Mouse (Mus musculus): ENCODE results near the gene Kcnmb3.
A peak's percentile ranks its signal among the peaks of the same experiment; 100 is the strongest.

Kcnmb3 gene

DNA sequence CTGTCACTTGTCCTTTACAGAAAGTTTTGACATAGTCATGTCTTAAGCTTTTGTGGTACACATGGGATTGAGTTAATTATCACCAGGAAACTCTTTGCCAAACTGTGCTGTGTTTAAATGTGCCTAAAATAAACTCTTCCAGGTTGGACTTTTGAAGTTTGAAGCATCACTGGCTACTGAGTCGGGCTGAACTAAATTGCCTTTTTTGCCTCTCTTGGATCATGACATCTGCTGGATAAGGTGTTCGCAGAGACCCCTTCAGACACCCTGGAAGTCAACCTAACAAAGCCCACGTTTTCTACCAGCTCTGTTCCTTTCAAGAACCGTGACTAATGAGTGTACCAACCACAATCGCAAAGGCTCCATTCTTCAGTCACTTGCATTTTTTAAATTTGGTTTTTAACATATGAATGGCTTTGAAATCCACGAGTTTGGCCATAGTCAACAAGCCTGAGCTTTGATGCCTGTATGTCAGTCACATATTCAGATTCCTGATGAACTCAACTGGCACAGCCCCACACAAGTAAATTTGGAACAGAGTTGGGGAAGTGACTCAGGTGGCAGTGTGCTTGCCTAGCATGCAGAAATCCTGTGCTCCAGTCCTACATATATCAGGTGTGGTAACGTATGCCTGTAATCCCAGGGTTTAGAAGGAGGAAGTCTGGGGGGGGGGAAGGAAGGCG is 3.2 kb upstream of the Kcnmb3 start:
- DNase-seq = no peak

DNA sequence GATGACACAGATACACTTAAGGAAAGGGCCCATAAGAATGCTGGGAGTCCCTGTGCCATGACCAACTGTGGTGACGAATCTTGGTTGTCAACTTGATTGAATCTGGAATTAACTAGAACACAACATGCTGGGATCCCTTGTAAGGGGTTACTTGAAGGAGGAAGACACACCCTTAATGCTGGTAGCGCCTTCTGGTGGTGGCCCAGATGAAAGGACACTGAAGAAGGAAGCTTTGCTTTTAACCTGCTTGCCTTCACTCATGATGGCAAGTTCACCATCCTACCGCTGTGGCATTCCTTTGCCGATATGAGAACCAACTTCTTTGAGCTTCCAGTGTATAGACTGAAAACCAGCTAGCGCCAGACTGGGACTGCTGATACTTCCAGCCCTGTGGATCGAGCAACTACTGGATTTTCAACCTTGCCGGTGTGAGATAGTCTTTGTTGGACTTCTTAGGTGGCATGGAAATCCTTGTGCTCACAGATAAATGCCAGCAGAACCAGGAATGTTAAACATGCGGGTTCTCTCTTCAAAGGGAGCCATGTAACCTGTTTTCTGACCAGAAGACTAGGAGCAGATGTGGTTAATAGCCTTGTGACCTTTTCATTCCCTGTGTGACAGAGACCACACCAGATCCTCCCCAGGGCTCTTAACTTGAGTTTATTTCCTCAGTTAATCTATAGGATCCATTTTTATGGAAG is 2.5 kb upstream of the Kcnmb3 start:
- no peak for DNase-seq

- DNase-seq = no peak
Observed at GRCm38 (mm10) chr3:32490928-32491315, 1.1 kb downstream of the Kcnmb3 start.

DNA sequence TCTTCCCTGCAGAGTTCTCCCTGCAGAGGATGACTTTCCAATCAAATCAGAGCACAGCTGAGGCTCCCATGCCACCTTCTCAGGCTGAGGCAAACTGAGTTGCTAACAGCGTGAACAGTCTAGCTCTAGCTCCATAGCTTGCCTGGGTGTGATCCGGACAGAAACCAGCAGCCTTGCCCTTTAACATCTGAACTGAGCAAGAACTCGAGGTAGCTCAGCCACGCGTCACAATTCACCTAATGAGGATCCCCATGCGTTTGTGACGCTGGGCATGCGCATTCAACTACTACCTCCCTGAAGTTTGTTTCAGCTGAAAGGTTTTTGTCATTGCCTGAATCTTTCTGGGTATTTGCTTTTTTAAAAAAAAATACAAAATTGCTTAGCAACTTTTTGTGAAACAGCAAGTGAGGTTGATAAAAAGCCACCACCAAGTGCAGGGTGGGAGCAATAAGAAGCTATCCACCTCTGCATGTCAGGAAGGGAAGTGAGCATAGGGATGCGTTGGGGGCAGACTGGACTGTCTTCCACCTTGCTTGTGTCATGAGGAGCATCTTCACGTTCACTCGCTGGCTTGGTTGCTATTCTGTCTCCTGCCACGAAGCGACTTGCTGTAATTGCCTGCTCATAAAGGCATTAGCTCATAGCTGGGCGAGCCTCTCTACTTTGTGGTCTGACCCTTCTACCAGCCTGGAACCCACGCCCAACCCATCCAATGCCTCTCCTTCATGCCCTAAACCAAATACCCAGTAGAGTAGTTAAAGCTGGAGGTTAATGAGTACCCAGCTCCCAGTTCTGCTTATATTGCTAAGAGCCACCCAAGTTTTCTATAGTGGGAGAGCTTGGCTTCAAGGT is 1.7 kb downstream of the Kcnmb3 start:
- DNase-seq = no peak

DNA sequence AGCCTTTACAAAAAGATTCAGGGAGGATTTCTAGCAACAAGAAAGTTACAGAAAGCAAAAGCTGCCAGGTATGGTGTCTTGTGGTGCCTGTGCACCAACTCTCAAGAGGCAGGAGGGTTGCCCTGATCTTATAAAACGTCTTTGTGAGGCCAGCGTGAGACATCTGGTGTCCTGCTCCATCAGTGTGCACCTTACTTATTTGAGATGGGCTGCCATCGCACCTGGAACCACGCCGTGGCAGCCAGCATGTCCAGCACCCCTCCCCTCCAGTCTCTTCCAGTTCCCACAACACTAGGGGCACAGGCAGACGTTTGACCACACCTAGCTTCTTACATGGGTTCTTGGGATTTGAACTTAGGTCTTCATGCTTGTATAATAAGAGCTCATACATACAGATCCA is 3.9 kb downstream of the Kcnmb3 start:
- DNase-seq = no peak

DNA sequence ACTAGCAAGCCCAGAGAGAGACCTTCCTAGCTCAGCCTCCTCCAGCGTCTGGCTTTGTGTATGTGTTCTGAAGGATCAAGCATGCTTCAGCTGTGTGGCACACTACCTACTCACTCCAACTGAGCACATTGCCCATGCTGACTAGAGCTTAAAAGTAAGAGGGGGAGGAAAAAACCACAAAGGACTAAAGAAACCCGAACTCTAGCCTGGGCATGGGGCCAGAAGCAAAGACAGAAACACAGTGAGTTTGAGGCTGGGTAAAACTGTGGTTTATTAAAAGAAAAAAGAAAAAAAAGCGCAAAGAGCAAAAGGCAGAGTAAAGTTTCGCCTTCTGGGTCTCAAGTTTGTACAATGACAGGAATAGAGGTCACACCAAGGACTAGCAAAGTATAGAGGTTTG is 5.5 kb downstream of the Kcnmb3 start:
- no peak for DNase-seq

DNA sequence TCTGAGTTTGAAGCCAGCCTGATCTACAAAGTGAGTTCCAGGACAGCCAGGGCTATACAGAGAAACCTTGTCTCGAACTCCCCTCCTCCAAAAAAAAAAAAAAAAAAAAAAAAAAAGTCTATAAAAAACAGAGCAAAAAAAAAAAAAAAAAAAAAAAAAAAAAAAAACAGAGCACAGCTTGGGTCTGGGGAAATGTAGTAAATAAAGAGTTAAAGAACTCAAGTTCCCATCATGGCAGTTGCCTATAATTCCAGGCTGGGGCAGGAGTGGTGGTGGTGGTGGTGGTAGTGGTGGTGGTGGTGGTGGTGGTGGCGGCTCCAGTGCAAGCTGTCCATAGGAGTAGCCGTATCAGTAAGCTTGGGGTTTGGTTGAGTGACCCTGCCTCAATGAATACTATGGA is 9.0 kb downstream of the Kcnmb3 start:
- DNase-seq = no peak

DNA sequence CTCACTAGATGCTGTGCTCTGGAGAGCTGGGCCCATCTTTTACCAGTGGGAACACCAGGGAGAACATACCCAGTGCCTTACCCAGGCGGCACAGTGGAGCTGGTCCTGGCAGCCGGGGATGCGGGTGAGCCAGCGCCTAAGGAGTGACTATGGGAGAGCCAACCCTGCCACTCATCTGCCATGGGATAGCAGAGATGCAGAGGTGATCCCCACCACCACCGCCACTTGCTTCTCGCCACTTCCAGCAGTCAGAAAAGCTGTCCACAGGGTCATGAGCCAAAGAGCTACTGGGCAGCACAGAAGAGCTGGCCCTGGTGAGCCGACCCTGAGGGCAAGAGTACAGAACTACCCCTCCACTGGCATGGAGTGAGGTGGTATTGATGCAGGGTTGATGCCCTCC is 12.1 kb downstream of the Kcnmb3 start:
- DNase-seq = no peak

- no peak for DNase-seq
Observed at GRCm38 (mm10) chr3:32473184-32473583, 18.8 kb downstream of the Kcnmb3 start.

- no peak for DNase-seq
Observed at GRCm38 (mm10) chr3:32472191-32472900, 19.7 kb downstream of the Kcnmb3 start.

DNA sequence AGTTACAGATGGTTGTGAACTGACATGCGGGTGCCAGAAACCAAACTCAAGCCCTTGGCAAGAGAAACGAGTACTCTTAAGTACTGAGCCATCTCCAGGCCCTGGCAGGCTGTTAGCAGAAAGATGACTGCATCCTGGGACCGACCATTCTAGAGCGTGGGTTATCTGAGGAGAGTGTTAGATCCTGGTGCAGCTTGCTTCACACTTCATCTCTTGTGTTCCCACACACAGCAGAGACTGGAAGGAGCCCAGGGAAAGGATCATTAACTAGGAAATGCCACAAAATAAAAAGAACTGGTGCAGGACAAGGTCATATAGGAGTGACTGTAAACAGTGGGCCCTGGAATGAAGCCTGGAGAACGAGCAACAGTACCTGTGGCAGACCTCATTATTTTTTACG is 20.9 kb downstream of the Kcnmb3 start:
- peak; percentile 60 for DNase-seq

GRCm38 (mm10) chr3:32470449-32470848 is 21.6 kb downstream of the Kcnmb3 start:
- DNase-seq = no peak

DNA sequence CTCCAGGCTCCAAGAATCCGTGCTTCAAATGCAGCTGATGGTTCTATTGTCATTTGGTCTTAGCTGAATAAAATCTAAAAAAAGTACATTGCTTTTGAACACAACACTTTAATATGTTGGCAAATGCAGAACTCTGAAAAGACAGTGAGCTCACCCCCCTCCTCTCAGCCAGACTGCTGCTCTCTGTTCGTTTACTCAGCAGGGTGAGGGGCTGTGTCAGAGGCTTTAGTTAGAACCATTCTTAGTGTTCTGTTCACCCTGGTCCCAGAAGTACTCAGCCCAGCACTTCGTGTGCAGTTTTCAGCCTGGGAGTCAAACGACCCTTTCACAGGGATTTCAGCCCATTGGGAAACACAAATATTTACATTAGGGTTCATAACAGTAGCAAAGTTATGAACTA is 23.6 kb downstream of the Kcnmb3 start:
- DNase-seq = no peak

DNA sequence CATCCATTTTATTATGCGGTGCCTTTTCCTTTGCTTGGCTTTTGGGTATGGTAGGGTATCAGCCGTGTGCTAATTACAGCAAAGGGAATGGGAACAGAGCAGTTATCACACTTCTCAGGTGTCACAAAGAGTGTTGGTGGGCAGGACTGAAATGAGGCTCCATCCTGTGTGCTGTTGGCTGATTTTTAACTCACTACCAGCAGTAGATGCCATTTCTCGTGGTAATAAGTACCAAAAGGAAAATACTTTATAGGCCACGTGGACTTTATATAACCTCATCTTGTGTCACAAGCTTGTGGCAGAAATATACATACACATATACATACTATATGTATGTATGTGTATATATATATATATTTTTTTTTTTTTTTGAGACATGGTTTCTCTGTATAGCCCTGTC is 24.7 kb downstream of the Kcnmb3 start:
- DNase-seq = no peak

DNA sequence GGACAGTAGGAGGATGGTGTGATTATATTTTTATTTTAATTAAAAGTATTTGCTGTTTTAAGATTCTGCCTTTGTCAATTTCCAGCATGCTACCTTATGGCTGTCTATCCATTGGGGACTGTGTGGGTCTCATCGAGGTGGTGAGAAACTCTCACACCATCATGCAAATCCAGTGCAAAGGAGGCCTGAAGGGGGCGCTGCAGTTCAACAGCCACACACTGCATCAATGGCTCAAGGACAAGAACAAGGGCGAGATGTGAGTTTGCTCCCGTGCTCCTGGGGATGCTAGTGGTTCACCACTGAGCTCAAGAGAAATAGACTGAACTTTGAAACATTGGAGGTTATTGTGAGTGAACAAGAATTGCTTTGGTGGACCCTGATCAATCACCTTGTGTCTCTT is 32.3 kb downstream of the Kcnmb3 start:
- no peak for DNase-seq

GRCm38 (mm10) chr3:32454329-32455021 is 37.6 kb downstream of the Kcnmb3 start:
- no peak for DNase-seq

DNA sequence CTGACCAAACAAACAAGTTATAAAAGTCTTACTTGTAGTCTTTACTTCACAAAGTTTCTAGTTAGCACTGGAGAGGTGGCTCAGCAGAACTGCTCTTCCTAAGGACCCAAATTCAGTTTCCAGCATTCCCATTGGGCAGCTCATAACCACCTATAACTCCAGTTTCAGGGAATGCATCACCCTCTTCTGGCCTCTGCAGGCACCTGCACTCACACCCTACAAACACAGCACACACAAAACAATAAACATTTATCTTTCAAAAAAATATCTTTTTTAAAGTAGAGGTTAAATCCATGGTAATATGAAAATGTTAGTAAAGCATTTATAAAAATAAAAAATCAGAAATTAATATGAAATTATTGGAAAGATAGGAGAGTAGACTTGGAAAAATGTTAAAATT is 50.3 kb downstream of the Kcnmb3 start:
- DNase-seq = no peak

- DNase-seq = no peak
Observed at GRCm38 (mm10) chr3:32438716-32439115, 53.3 kb downstream of the Kcnmb3 start.

- no peak for DNase-seq
Observed at GRCm38 (mm10) chr3:32437820-32438219, 54.2 kb downstream of the Kcnmb3 start.

GRCm38 (mm10) chr3:32437297-32437696 is 54.7 kb downstream of the Kcnmb3 start:
- DNase-seq = no peak

DNA sequence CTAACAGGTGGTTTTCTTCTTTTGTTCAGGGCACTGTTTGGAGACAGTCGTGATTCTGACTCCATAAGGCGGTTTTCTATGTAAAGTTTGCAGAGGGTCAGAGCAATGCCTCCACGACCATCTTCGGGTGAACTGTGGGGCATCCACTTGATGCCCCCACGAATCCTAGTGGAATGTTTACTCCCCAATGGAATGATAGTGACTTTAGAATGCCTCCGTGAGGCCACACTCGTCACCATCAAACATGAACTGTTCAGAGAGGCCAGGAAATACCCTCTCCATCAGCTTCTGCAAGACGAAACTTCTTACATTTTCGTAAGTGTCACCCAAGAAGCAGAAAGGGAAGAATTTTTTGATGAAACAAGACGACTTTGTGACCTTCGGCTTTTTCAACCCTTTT is 55.9 kb downstream of the Kcnmb3 start:
- no peak for DNase-seq

GRCm38 (mm10) chr3:32434016-32434415 is 58.0 kb downstream of the Kcnmb3 start:
- DNase-seq = no peak

DNA sequence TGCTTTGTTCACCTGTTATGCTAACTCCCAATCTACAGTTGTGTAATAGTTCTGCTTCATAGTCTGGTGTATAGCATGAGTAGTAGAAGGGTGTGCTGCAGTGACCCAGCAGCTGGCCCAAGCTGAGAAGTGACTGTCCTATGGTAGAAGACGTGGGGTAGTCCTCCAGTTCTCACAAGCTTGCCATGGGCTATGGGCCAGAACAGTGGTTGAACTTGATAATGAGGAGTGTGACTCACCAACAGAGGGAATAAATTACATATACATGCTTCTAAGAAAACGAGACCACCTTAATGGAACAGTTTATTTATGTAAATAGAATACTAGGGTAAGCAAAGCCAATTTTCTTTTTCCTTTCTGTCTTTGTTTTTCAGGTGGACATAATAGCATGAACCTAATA is 61.6 kb downstream of the Kcnmb3 start:
- no peak for DNase-seq
